Mouse (Mus musculus): ENCODE results near the gene Twist1. TPM values are rescaled to one million over a fixed set of nuclear protein-coding genes. Genes with fewer than 3 reads are reported as not detected.

Gene Twist1
- not detected in 3 replicates for total RNA-seq (2017)

- ATAC-seq (replicated peaks; ENCODE audit: insufficient number of reproducible peaks, low FRiP score, low TSS enrichment, poor library complexity, severe bottlenecking), result no peak
Measured at GRCm38 (mm10) chr12:33957400-33958240, at the start of gene Twist1. Gene Twist1, plus strand, starts transcription at chr12:33957671.

GRCm38 (mm10) chr12:33926751-33927150, 30.7 kb upstream of the Twist1 start:
- no peak for ATAC-seq (replicated peaks; ENCODE audit: insufficient number of reproducible peaks, low FRiP score, low TSS enrichment, poor library complexity, severe bottlenecking)

GRCm38 (mm10) chr12:33927334-33928098, 30.0 kb upstream of the Twist1 start:
- ATAC-seq (replicated peaks; ENCODE audit: insufficient number of reproducible peaks, low FRiP score, low TSS enrichment, poor library complexity, severe bottlenecking), result no peak

- no peak for ATAC-seq (replicated peaks; ENCODE audit: insufficient number of reproducible peaks, low FRiP score, low TSS enrichment, poor library complexity, severe bottlenecking)
Measured at GRCm38 (mm10) chr12:33928331-33929192, 28.9 kb upstream of the Twist1 start, which contains the start of gene Ferd3l. Gene Ferd3l, plus strand, starts transcription at chr12:33928425.

- ATAC-seq (replicated peaks; ENCODE audit: insufficient number of reproducible peaks, low FRiP score, low TSS enrichment, poor library complexity, severe bottlenecking), result no peak
Measured at GRCm38 (mm10) chr12:33952843-33953242, 4.6 kb upstream of the Twist1 start.

GRCm38 (mm10) chr12:33954931-33955565, 2.4 kb upstream of the Twist1 start:
- ATAC-seq (replicated peaks; ENCODE audit: insufficient number of reproducible peaks, low FRiP score, low TSS enrichment, poor library complexity, severe bottlenecking), result no peak

- no peak for ATAC-seq (replicated peaks; ENCODE audit: insufficient number of reproducible peaks, low FRiP score, low TSS enrichment, poor library complexity, severe bottlenecking)
Measured at GRCm38 (mm10) chr12:33955606-33956295, 1.7 kb upstream of the Twist1 start.

- no peak for ATAC-seq (replicated peaks; ENCODE audit: insufficient number of reproducible peaks, low FRiP score, low TSS enrichment, poor library complexity, severe bottlenecking)
Measured at GRCm38 (mm10) chr12:33956576-33957399, 683 bp upstream of the Twist1 start.

GRCm38 (mm10) chr12:33958241-33959194, 1.0 kb downstream of the Twist1 start:
- no peak for ATAC-seq (replicated peaks; ENCODE audit: insufficient number of reproducible peaks, low FRiP score, low TSS enrichment, poor library complexity, severe bottlenecking)

- ATAC-seq (replicated peaks; ENCODE audit: insufficient number of reproducible peaks, low FRiP score, low TSS enrichment, poor library complexity, severe bottlenecking), result no peak
Measured at GRCm38 (mm10) chr12:33959206-33959605, 1.7 kb downstream of the Twist1 start.

GRCm38 (mm10) chr12:33959846-33960245, 2.4 kb downstream of the Twist1 start:
- ATAC-seq (replicated peaks; ENCODE audit: insufficient number of reproducible peaks, low FRiP score, low TSS enrichment, poor library complexity, severe bottlenecking), result no peak

GRCm38 (mm10) chr12:33961013-33961412, 3.5 kb downstream of the Twist1 start:
- no peak for ATAC-seq (replicated peaks; ENCODE audit: insufficient number of reproducible peaks, low FRiP score, low TSS enrichment, poor library complexity, severe bottlenecking)

- no peak for ATAC-seq (replicated peaks; ENCODE audit: insufficient number of reproducible peaks, low FRiP score, low TSS enrichment, poor library complexity, severe bottlenecking)
Measured at GRCm38 (mm10) chr12:33962118-33962772, 4.8 kb downstream of the Twist1 start.

- no peak for ATAC-seq (replicated peaks; ENCODE audit: insufficient number of reproducible peaks, low FRiP score, low TSS enrichment, poor library complexity, severe bottlenecking)
Measured at GRCm38 (mm10) chr12:33962773-33963130, 5.3 kb downstream of the Twist1 start.

- no peak for ATAC-seq (replicated peaks; ENCODE audit: insufficient number of reproducible peaks, low FRiP score, low TSS enrichment, poor library complexity, severe bottlenecking)
Measured at GRCm38 (mm10) chr12:33963671-33964369, 6.3 kb downstream of the Twist1 start.
